Mouse (Mus musculus): ENCODE data around the gene Prkch.

- TF ChIP-seq CTCF (IDR thresholded peaks at IDR 0.05; ENCODE audit: control insufficient read depth, insufficient read depth, insufficient read length) (no peak), MYOD1 (IDR thresholded peaks at IDR 0.05; ENCODE audit: control insufficient read depth, insufficient read length, low read depth) (no peak), MAX (IDR thresholded peaks at IDR 0.05) (no peak), USF1 (IDR thresholded peaks at IDR 0.05; ENCODE audit: low read depth) (no peak)
Measured at GRCm38 (mm10) chr12:73604762-73605161, 20.2 kb downstream of the Prkch start.
